Mouse (Mus musculus): ENCODE measurements around the gene Mto1. TPM values are rescaled to one million over a fixed set of nuclear protein-coding genes. Genes with fewer than 3 reads are reported as not detected.
"Not testable (repeated sequence)": the region's sequence is repeated elsewhere in the genome, so short reads cannot be mapped to it uniquely, and the experiment has no call there.

The Mto1 gene
- polyA plus RNA-seq, 1 experiment from 2014 or later: 26.8 TPM

DNA sequence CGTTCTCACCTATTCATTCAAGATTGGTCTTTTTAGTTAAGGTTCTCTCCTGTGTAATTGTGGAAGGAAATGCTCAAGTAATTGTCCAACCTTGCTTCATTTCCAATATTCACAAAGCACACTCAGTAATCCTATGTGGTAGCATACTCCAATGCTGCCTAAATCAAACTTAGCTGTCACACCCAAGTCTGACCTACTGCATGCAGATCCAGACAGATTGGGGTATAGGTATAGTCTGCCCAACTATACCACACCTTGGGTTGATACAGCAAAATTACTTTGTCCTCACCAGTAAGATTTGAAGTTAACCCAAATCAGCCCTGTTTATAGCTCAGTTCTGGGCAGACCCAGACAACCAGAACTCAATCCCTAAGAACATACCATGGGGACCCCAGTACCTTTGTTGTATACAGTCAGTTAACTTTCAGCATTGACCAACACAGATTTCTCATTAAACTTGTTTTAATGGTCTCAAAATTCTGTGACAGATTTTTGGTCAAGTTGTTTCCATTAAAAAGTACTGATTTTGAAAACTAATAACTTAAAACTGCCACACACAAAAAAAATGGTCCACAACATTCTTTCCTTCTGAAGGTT, 30.1 kb downstream of the Mto1 start:
- not testable (repeated sequence) for H3K9me3 ChIP-seq (ENCODE audit: control insufficient read depth, low read length); DNase-seq (ENCODE audit: low spot score); H3K27ac ChIP-seq (ENCODE audit: low read depth); H3K9ac ChIP-seq (ENCODE audit: low read length); ATAC-seq (replicated peaks; ENCODE audit: low FRiP score, low TSS enrichment, low read depth); H3K27me3 ChIP-seq (replicated peaks; ENCODE audit: control insufficient read depth, insufficient read depth, low read length); H3K4me1 ChIP-seq (replicated peaks; ENCODE audit: control insufficient read depth, insufficient read depth, low read length)
- 57% methylated on average over 1 of the region's 1 CpGs for WGBS
- peak overlapping the region; percentile 28; the same call in 1 of the 2 replicates for H3K4me2 ChIP-seq (ENCODE audit: low read length)
- peaks cover 55% of the 10 kb centered on the region for H3K36me3 ChIP-seq (ENCODE audit: control insufficient read depth, insufficient read depth, low read length)
- 0 out of 2 replicates have a peak overlapping the region, but pooled peaks have one; percentile 2 for H3K4me3 ChIP-seq (ENCODE audit: low read depth, low read length)

GRCm38 (mm10) chr9:78479308-78479707, 31.3 kb downstream of the Mto1 start:
- not testable (repeated sequence) for H3K27ac ChIP-seq (ENCODE audit: low read depth)
- 22% methylated on average over 7 of the region's 8 CpGs for WGBS

DNA sequence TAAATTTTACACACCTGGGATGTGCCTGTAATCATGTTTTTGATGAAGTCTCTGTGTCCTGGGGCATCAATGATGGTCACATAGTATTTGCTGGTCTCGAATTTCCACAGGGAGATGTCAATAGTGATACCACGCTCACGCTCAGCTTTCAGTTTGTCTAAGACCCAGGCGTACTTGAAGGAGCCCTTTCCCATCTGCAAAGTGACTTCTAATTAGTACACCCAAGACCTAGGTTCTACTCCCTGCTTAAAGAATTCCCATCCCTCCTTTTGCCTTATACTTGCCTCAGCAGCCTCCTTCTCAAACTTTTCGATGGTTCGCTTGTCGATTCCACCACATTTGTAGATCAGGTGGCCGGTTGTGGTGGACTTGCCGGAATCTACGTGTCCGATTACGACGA, 32.2 kb downstream of the Mto1 start:
- H3K9ac ChIP-seq (ENCODE audit: low read length): peak overlapping the region; percentile 99
- not testable (repeated sequence) for ATAC-seq (replicated peaks; ENCODE audit: low FRiP score, low TSS enrichment, low read depth); H3K9me3 ChIP-seq (ENCODE audit: control insufficient read depth, low read length); H3K4me1 ChIP-seq (replicated peaks; ENCODE audit: control insufficient read depth, insufficient read depth, low read length); DNase-seq (ENCODE audit: low spot score); H3K27me3 ChIP-seq (replicated peaks; ENCODE audit: control insufficient read depth, insufficient read depth, low read length)
- H3K36me3 ChIP-seq (ENCODE audit: control insufficient read depth, insufficient read depth, low read length): peaks cover 42% of the 10 kb centered on the region
- WGBS: under 1% methylated on average over 13 of the region's 13 CpGs
- peak overlapping the region; percentile 65 for H3K4me2 ChIP-seq (ENCODE audit: low read length)
- peak overlapping the region; percentile 97 for H3K27ac ChIP-seq (ENCODE audit: low read depth)
- H3K4me3 ChIP-seq (ENCODE audit: low read depth, low read length): peak overlapping the region; percentile 70

More at GRCm38 (mm10) chr9:78479308-78479707, 31.3 kb downstream of the Mto1 start:
- H3K4me1 ChIP-seq (replicated peaks; ENCODE audit: control insufficient read depth, insufficient read depth, low read length); ATAC-seq (replicated peaks; ENCODE audit: low FRiP score, low TSS enrichment, low read depth); H3K9me3 ChIP-seq (ENCODE audit: control insufficient read depth, low read length); H3K27me3 ChIP-seq (replicated peaks; ENCODE audit: control insufficient read depth, insufficient read depth, low read length); DNase-seq (ENCODE audit: low spot score): not testable (repeated sequence)
- Histone ChIP-seq H3K36me3 (ENCODE audit: control insufficient read depth, insufficient read depth, low read length) (peaks cover 43% of the 10 kb centered on the region), H3K9ac (ENCODE audit: low read length) (peak overlapping the region; percentile 99), H3K4me3 (ENCODE audit: low read depth, low read length) (peak overlapping the region; percentile 70), H3K4me2 (ENCODE audit: low read length) (peak overlapping the region; percentile 65)

DNA sequence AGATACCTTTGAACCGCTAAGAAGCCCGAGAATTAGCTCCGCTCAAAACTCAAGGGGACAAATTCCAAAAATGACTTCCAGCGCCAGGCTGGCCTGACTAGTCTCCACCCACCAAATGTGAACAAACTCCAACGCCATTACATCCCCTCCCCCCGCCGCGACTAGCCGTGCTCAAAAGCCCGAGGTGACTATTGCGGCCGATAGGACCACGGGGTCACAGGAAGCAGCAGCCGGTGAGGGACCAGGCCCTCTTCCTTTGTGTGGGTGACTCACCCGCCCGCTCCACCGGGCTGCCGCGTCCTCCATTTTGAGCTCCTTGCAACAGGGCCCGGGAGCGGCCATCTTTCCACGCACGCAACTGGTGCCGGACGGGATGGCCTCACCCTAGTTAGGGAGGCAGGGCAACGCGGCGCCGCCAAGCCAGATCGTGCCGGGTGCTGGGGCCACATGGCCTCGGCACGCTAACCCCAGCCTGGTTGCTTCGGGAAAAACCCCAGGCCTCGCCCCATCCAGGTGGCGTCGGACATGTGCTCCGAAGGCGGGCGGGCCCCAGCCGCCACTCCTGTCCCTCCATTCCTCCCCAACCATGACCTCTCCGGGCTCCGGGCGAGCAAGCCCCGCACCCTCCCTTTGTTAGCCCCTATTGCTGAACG, 32.8 kb downstream of the Mto1 start:
- peak overlapping the region; percentile 97 for H3K27ac ChIP-seq (ENCODE audit: low read depth)
- DNase-seq (ENCODE audit: low spot score) (peak; percentile 90), ATAC-seq (replicated peaks; ENCODE audit: low FRiP score, low TSS enrichment, low read depth) (peak; percentile 5)
- peak overlapping the region; percentile 70 for H3K4me3 ChIP-seq (ENCODE audit: low read depth, low read length)
- H3K9ac ChIP-seq (ENCODE audit: low read length): peak overlapping the region; percentile 99
- H3K9me3 ChIP-seq (ENCODE audit: control insufficient read depth, low read length): no peaks in the 10 kb centered on the region
- peak overlapping the region; percentile 65 for H3K4me2 ChIP-seq (ENCODE audit: low read length)
- no peaks in the 10 kb centered on the region for H3K27me3 ChIP-seq (replicated peaks; ENCODE audit: control insufficient read depth, insufficient read depth, low read length)
- peaks cover 8% of the 10 kb centered on the region; the same call in 1 of the 2 replicates for H3K4me1 ChIP-seq (replicated peaks; ENCODE audit: control insufficient read depth, insufficient read depth, low read length)
- H3K36me3 ChIP-seq (ENCODE audit: control insufficient read depth, insufficient read depth, low read length): peaks cover 42% of the 10 kb centered on the region
- WGBS: under 1% methylated on average over 46 of the region's 46 CpGs

DNA sequence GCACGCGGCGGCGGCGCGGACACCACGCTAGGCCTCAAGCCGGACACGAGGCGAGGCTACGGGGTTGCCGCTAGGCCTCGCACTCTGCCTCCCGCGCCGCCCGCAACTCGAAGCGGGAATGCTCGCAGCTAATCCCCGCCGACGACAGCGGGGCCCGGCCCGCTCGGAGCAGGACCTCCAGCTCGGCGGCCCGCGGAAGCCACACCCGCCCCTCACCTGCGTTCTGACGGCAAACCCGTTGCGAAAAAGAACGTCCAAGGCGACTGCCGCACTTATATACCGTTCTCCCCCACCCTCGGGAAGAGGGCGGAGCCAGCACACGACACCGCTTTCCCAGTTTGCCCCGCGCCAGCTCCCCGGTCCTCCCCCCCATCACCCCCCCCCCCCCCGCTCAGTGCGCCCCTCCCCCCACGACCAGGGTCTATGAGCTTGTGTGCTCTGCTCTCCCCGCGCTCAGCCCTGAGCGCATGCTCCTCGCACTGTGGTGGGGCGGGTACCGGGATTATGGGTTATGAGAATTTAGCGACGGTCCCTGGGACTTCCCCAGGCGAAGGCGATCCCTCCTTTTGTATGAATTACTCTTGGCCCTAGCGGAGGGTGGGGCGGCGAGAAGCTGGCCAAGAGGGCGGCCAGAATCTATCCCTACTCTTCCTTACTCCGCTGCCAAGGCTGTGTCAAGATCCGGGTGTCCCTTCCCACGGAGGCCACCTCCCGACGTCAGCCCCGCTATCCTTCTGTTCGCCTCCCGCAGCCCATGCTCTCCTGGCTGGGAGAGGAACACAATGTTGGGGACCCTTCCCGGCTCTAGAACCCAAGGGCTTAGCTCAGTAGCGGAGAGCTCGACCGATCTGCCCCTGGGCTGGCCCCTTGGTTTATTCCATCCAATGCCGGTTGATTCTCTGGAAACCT, 33.7 kb downstream of the Mto1 start:
- peaks cover 36% of the 10 kb centered on the region for H3K36me3 ChIP-seq (ENCODE audit: control insufficient read depth, insufficient read depth, low read length)
- H3K27me3 ChIP-seq (replicated peaks; ENCODE audit: control insufficient read depth, insufficient read depth, low read length): no peaks in the 10 kb centered on the region
- no peaks in the 10 kb centered on the region for H3K9me3 ChIP-seq (ENCODE audit: control insufficient read depth, low read length)
- peak overlapping the region; percentile 65 for H3K4me2 ChIP-seq (ENCODE audit: low read length)
- H3K27ac ChIP-seq (ENCODE audit: low read depth): peak overlapping the region; percentile 99
- peak overlapping the region; percentile 70 for H3K4me3 ChIP-seq (ENCODE audit: low read depth, low read length)
- ATAC-seq (replicated peaks; ENCODE audit: low FRiP score, low TSS enrichment, low read depth): peak; percentile 98
- peaks cover 8% of the 10 kb centered on the region; the same call in 1 of the 2 replicates for H3K4me1 ChIP-seq (replicated peaks; ENCODE audit: control insufficient read depth, insufficient read depth, low read length)
- peak overlapping the region; percentile 99 for H3K9ac ChIP-seq (ENCODE audit: low read length)
- under 1% methylated on average over 74 of the region's 77 CpGs for WGBS
- peak; percentile 98 for DNase-seq (ENCODE audit: low spot score)

DNA sequence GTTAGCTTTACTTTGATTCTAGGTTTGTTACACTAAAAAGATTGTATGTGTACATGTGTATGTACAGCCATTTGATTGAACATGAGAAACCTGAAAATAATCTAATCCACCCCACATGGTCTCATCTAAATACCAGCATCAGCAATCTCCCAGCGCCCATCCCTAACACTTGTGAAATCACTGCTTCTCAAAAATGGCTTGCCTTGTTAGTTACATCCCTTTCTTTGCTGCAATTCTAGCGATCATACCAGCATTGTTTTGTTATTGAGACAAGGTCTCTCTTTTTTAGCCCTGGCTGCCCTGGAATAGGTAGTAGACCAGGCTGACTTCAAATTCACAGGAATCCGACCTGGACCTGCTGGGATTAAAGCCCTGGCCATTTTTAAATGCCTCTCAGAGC, 34.4 kb downstream of the Mto1 start:
- 10% methylated on average over 3 of the region's 3 CpGs for WGBS
- H3K9me3 ChIP-seq (ENCODE audit: control insufficient read depth, low read length): no peaks in the 10 kb centered on the region
- ATAC-seq (replicated peaks; ENCODE audit: low FRiP score, low TSS enrichment, low read depth): peak; percentile 2; the same call in 1 of the 2 replicates
- H3K4me1 ChIP-seq (replicated peaks; ENCODE audit: control insufficient read depth, insufficient read depth, low read length): peaks cover 8% of the 10 kb centered on the region; the same call in 1 of the 2 replicates
- H3K27me3 ChIP-seq (replicated peaks; ENCODE audit: control insufficient read depth, insufficient read depth, low read length): no peaks in the 10 kb centered on the region
- peak overlapping the region; percentile 99 for H3K27ac ChIP-seq (ENCODE audit: low read depth)
- H3K36me3 ChIP-seq (ENCODE audit: control insufficient read depth, insufficient read depth, low read length): peaks cover 29% of the 10 kb centered on the region
- DNase-seq (ENCODE audit: low spot score): peak; percentile 60
- H3K4me3 ChIP-seq (ENCODE audit: low read depth, low read length): peak overlapping the region; percentile 55
- H3K9ac ChIP-seq (ENCODE audit: low read length): peak overlapping the region; percentile 73
- peak overlapping the region; percentile 53 for H3K4me2 ChIP-seq (ENCODE audit: low read length)

GRCm38 (mm10) chr9:78484660-78485059, 36.7 kb downstream of the Mto1 start:
- no peak overlapping the region for H3K9ac ChIP-seq (ENCODE audit: low read length)
- ATAC-seq (replicated peaks; ENCODE audit: low FRiP score, low TSS enrichment, low read depth): no peak
- WGBS: 76% methylated on average over 3 of the region's 3 CpGs

GRCm38 (mm10) chr9:78488021-78488420, 40.0 kb downstream of the Mto1 start:
- DNase-seq (ENCODE audit: low spot score); H3K4me1 ChIP-seq (replicated peaks; ENCODE audit: control insufficient read depth, insufficient read depth, low read length); H3K9ac ChIP-seq (ENCODE audit: low read length); H3K27me3 ChIP-seq (replicated peaks; ENCODE audit: control insufficient read depth, insufficient read depth, low read length); H3K27ac ChIP-seq (ENCODE audit: low read depth); H3K36me3 ChIP-seq (ENCODE audit: control insufficient read depth, insufficient read depth, low read length); H3K9me3 ChIP-seq (ENCODE audit: control insufficient read depth, low read length); H3K4me2 ChIP-seq (ENCODE audit: low read length); H3K4me3 ChIP-seq (ENCODE audit: low read depth, low read length); ATAC-seq (replicated peaks; ENCODE audit: low FRiP score, low TSS enrichment, low read depth): not testable (repeated sequence)
- WGBS: 92% methylated on average over 5 of the region's 5 CpGs

More at GRCm38 (mm10) chr9:78484660-78485059, 36.7 kb downstream of the Mto1 start:
- Histone ChIP-seq H3K4me2 (ENCODE audit: low read length) (no peak overlapping the region), H3K9me3 (ENCODE audit: control insufficient read depth, low read length) (no peaks in the 10 kb centered on the region), H3K4me1 (replicated peaks; ENCODE audit: control insufficient read depth, insufficient read depth, low read length) (peaks cover 8% of the 10 kb centered on the region; the same call in 1 of the 2 replicates), H3K27ac (ENCODE audit: low read depth) (no peak overlapping the region), H3K4me3 (ENCODE audit: low read depth, low read length) (no peak overlapping the region), H3K27me3 (replicated peaks; ENCODE audit: control insufficient read depth, insufficient read depth, low read length) (no peaks in the 10 kb centered on the region), H3K36me3 (ENCODE audit: control insufficient read depth, insufficient read depth, low read length) (peaks cover 9% of the 10 kb centered on the region)
- no peak for DNase-seq (ENCODE audit: low spot score)
